Mouse (Mus musculus) E14TG2a.4 (cell line): ENCODE measurements around the gene Timm8a2.
A peak's percentile ranks its signal among the peaks of the same experiment; 100 is the strongest.

ENCODE experiments used
- H3K27me3 ChIP-seq: 2 replicates; pipeline ENCODE4 v1.6.1; 2014; ENCODE audit warnings: low read length, control low read depth; ENCODE audit not compliant: insufficient read depth
- H3K36me3 ChIP-seq: 2 replicates; pipeline ENCODE4 v1.6.1; 2014; ENCODE audit warnings: low read length, control low read depth; ENCODE audit not compliant: insufficient read depth
- H3K4me1 ChIP-seq: replicated peaks from 2 replicates; pipeline ENCODE4 v1.6.1; 2014; ENCODE audit warnings: low read depth, low read length, control low read depth
- H3K4me3 ChIP-seq: replicated peaks from 2 replicates; pipeline ENCODE4 v1.5.1; 2014; ENCODE audit warnings: mild to moderate bottlenecking, low read length
- H3K9me3 ChIP-seq: 2 replicates; pipeline ENCODE4 v1.6.1; 2014; ENCODE audit warnings: low read length, control low read depth
- CTCF ChIP-seq: conservative IDR thresholded peaks from 2 replicates; pipeline ENCODE4 v1.5.1; 2014; ENCODE audit warnings: low read length
- NANOG ChIP-seq: IDR thresholded peaks from 2 replicates; pipeline ENCODE4 v1.6.1; 2014; ENCODE audit warnings: borderline replicate concordance, low read length, mixed read lengths
- POU5F1 ChIP-seq: IDR thresholded peaks from 2 replicates; pipeline ENCODE4 v1.6.1; 2014; ENCODE audit warnings: low read length, borderline replicate concordance

Gene Timm8a2

DNA sequence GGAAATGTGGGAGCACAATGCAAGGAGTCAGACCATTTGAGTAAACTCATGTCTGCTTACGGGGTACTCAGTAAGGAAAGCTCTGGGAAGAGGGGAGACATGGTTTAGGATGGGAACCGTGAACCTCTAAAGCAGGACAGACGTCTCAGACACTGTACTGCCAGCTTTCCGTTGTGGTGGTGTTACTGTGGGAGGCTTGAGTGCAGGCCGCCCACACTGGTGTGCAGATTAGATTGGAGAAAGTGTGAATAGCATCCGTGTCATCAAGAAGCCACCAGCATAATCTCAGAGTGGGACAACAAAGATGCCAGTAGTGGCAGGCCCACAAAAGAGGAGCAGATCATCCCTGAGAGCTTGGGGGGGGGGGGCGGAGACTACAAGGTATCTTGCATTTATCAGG, 32.2 kb upstream of the Timm8a2 start:
- Histone ChIP-seq H3K27me3 (no peaks in the 10 kb centered on the region), H3K4me1 (no peaks in the 10 kb centered on the region), H3K4me3 (no peak overlapping the region), H3K9me3 (no peaks in the 10 kb centered on the region), H3K36me3 (peaks cover 42% of the 10 kb centered on the region)
- no peak for TF ChIP-seq CTCF
- TF ChIP-seq POU5F1: no peak
- no peak for TF ChIP-seq NANOG

GRCm38 (mm10) chr14:122003812-122004211, 30.7 kb upstream of the Timm8a2 start:
- H3K9me3 ChIP-seq: no peaks in the 10 kb centered on the region
- peaks cover 38% of the 10 kb centered on the region for H3K36me3 ChIP-seq
- TF ChIP-seq CTCF: no peak
- no peak for TF ChIP-seq POU5F1
- no peak for TF ChIP-seq NANOG
- H3K4me3 ChIP-seq: no peak overlapping the region
- no peaks in the 10 kb centered on the region for H3K27me3 ChIP-seq
- H3K4me1 ChIP-seq: no peaks in the 10 kb centered on the region

DNA sequence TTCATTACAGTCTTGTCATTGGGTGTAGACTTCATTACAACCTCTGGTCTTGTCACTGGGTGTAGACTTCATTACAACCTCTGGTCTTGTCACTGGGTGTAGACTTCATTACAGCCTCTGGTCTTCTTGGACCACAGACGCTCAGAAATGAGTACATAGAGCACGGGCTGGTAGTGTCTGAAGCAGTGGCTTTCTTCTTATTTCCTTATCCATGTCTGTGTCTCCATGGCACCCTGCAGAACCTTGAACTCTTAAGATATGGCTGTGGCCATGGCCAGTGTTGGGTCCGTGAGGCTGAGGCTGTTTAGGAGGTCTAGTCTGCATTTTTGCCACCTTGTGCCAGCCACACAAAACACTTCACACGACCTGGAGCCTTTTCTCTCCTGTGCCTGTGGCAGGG, 26.2 kb upstream of the Timm8a2 start:
- Histone ChIP-seq H3K4me3 (no peak overlapping the region), H3K9me3 (no peaks in the 10 kb centered on the region), H3K36me3 (peaks cover 34% of the 10 kb centered on the region), H3K27me3 (no peaks in the 10 kb centered on the region), H3K4me1 (peaks cover 17% of the 10 kb centered on the region)
- TF ChIP-seq NANOG: no peak
- no peak for TF ChIP-seq POU5F1
- TF ChIP-seq CTCF: no peak

- TF ChIP-seq NANOG (no peak), CTCF (no peak)
- Histone ChIP-seq H3K27me3 (no peaks in the 10 kb centered on the region), H3K9me3 (no peaks in the 10 kb centered on the region), H3K4me3 (no peak overlapping the region), H3K36me3 (peaks cover 31% of the 10 kb centered on the region), H3K4me1 (peaks cover 23% of the 10 kb centered on the region)
Measured at GRCm38 (mm10) chr14:122009502-122009901, 25.0 kb upstream of the Timm8a2 start.

DNA sequence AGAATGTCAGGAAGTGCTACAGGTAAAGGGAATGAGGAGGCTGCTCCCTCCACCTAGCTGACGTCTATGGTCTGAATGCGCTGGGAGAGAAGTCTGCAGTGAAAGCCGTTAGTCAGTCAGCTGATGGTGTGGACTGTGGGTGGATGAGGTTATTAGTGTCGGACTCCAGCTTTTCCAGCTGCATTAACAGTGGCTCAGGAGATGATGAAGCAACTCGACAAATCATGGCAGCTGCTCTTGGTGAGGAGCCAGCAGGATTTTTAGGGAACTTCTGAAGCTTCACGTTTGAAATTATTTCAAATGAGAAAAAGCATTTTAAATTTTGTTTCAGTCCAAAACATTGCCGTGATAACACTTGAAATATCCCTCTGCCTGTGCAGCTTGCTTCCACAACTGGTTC, 24.2 kb upstream of the Timm8a2 start:
- H3K9me3 ChIP-seq: no peaks in the 10 kb centered on the region
- TF ChIP-seq NANOG (no peak), CTCF (no peak), POU5F1 (no peak)
- H3K4me3 ChIP-seq: no peak overlapping the region
- peaks cover 23% of the 10 kb centered on the region for H3K4me1 ChIP-seq
- no peaks in the 10 kb centered on the region for H3K27me3 ChIP-seq
- H3K36me3 ChIP-seq: peaks cover 39% of the 10 kb centered on the region

GRCm38 (mm10) chr14:122011768-122012167, 22.7 kb upstream of the Timm8a2 start:
- TF ChIP-seq CTCF: no peak
- TF ChIP-seq NANOG: no peak
- no peak for TF ChIP-seq POU5F1
- Histone ChIP-seq H3K4me1 (peaks cover 23% of the 10 kb centered on the region), H3K4me3 (no peak overlapping the region), H3K27me3 (no peaks in the 10 kb centered on the region), H3K9me3 (no peaks in the 10 kb centered on the region), H3K36me3 (peaks cover 48% of the 10 kb centered on the region)

GRCm38 (mm10) chr14:122012193-122012592, 22.3 kb upstream of the Timm8a2 start:
- H3K36me3 ChIP-seq: peaks cover 50% of the 10 kb centered on the region
- H3K4me3 ChIP-seq: no peak overlapping the region
- peaks cover 23% of the 10 kb centered on the region for H3K4me1 ChIP-seq
- TF ChIP-seq POU5F1: no peak
- no peaks in the 10 kb centered on the region for H3K27me3 ChIP-seq
- H3K9me3 ChIP-seq: no peaks in the 10 kb centered on the region

GRCm38 (mm10) chr14:122012814-122013213, 21.7 kb upstream of the Timm8a2 start:
- Histone ChIP-seq H3K9me3 (no peaks in the 10 kb centered on the region), H3K27me3 (no peaks in the 10 kb centered on the region), H3K36me3 (peaks cover 50% of the 10 kb centered on the region), H3K4me1 (peaks cover 23% of the 10 kb centered on the region), H3K4me3 (peak overlapping the region; percentile 29; the same call in 1 of the 2 replicates)
- TF ChIP-seq CTCF (no peak), POU5F1 (no peak), NANOG (no peak)

GRCm38 (mm10) chr14:122013417-122013951, 21.0 kb upstream of the Timm8a2 start:
- Histone ChIP-seq H3K27me3 (no peaks in the 10 kb centered on the region), H3K9me3 (no peaks in the 10 kb centered on the region), H3K4me1 (peaks cover 23% of the 10 kb centered on the region), H3K36me3 (peaks cover 51% of the 10 kb centered on the region), H3K4me3 (peak overlapping the region; percentile 29; the same call in 1 of the 2 replicates)
- no peak for TF ChIP-seq CTCF
- no peak for TF ChIP-seq NANOG
- no peak for TF ChIP-seq POU5F1
